Mouse (Mus musculus): ENCODE measurements around the gene Olfr286. TPM values are rescaled to one million over a fixed set of nuclear protein-coding genes. Genes with fewer than 3 reads are reported as not detected.

Olfr286 gene
- total RNA-seq (2023): not detected in 2 replicates

GRCm38 (mm10) chr15:98234350-98234749, at the start of gene Olfr286:
Olfr286 (minus strand) TSS chr15:98234450.

GRCm38 (mm10) chr15:98257193-98257592, 22.9 kb upstream of the Olfr286 start, which contains the start of gene H1fnt:
H1fnt (minus strand) TSS chr15:98257293.

GRCm38 (mm10) chr15:98220877-98221276, 13.4 kb downstream of the Olfr286 start, which contains the start of the genes Gm44579 and Olfr287:
Gm44579 (minus strand) TSS chr15:98220977.
Olfr287 (minus strand) TSS chr15:98221056.

GRCm38 (mm10) chr15:98195442-98195841, 38.8 kb downstream of the Olfr286 start, which contains the start of gene Olfr288:
Olfr288 (minus strand) TSS chr15:98195542.

Other genes starting within 250 kb of the Olfr286 start
- 1.7 and 1.8 TPM in 2 replicates for gene Col2a1, start 229.8 kb downstream of the Olfr286 start, total RNA-seq (2023)
- gene Pfkm, start 141.9 kb downstream of the Olfr286 start, total RNA-seq (2023): 3.9 and 7.1 TPM in 2 replicates
- gene Senp1, start 140.7 kb downstream of the Olfr286 start, total RNA-seq (2023): 30.1 and 38.9 TPM in 2 replicates
- gene Asb8, start 68.8 kb downstream of the Olfr286 start, total RNA-seq (2023): 16.8 and 22.2 TPM in 2 replicates
- not detected in 2 replicates for gene Ccdc184, start 67.3 kb downstream of the Olfr286 start, total RNA-seq (2023)
- gene Olfr288, start 38.9 kb downstream of the Olfr286 start, total RNA-seq (2023): not detected in 2 replicates
- gene Gm44579, start 13.5 kb downstream of the Olfr286 start, total RNA-seq (2023): not detected in 2 replicates
- not detected in 2 replicates for gene Olfr287, start 13.4 kb downstream of the Olfr286 start, total RNA-seq (2023)
- gene H1fnt, start 22.8 kb upstream of the Olfr286 start, total RNA-seq (2023): not detected in 2 replicates
- gene Zfp641, start 61.7 kb upstream of the Olfr286 start, total RNA-seq (2023): not detected in 2 replicates
- not detected in 2 replicates for gene Olfr285, start 82.9 kb upstream of the Olfr286 start, total RNA-seq (2023)
- not detected in 2 replicates for gene Olfr284, start 106.5 kb upstream of the Olfr286 start, total RNA-seq (2023)
- gene Olfr283, start 146.5 kb upstream of the Olfr286 start, total RNA-seq (2023): not detected in 2 replicates
- not detected in 2 replicates for gene Olfr282, start 196.8 kb upstream of the Olfr286 start, total RNA-seq (2023)
- gene Olfr281, start 218.1 kb upstream of the Olfr286 start, total RNA-seq (2023): not detected in 2 replicates
- gene OR5BS1P, start 235.4 kb upstream of the Olfr286 start, total RNA-seq (2023): not detected in 2 replicates
- gene Lalba, start 248.3 kb upstream of the Olfr286 start, total RNA-seq (2023): not detected in 2 replicates

Data from neutrophil, adult 65 days (primary cell).